Mouse (Mus musculus) thymus, adult 2 months (tissue): ENCODE measurements at regions not wholly inside any gene's neighbourhood (a gene's known extent, or its start where the extent isn't known, plus 50 kb on each side); places are given as distances from the start of the nearest gene placed in this dataset.

Source experiments
- CTCF ChIP-seq: fragments of 200-500 bp; IDR thresholded peaks from 2 replicates; pipeline ENCODE4 v1.5.1; 2012; ENCODE audit warnings: mild to moderate bottlenecking, control low read depth, low read length, moderate library complexity, borderline replicate concordance; ENCODE audit not compliant: control insufficient read depth, poor library complexity, insufficient read depth; ENCODE audit errors: extremely low read depth
- POLR2A ChIP-seq: fragments of 200-500 bp; IDR thresholded peaks from 2 replicates; pipeline ENCODE4 v1.6.1; 2012; ENCODE audit warnings: mild to moderate bottlenecking, low read length, control low read depth, moderate library complexity; ENCODE audit not compliant: control insufficient read depth, poor library complexity, insufficient read depth; ENCODE audit errors: extremely low read depth

GRCm38 (mm10) chr14:58520384-58520783, 450.0 kb downstream of the Fgf9 start:
- no peak for TF ChIP-seq CTCF
- TF ChIP-seq POLR2A, result no peak
